Mouse (Mus musculus): Measurements from ENCODE around the gene Chrd.
A peak's percentile ranks its signal among the peaks of the same experiment; 100 is the strongest.

Gene Chrd

GRCm38 (mm10) chr16:20732925-20733730, at the start of gene Chrd:
Chrd (plus strand) TSS chr16:20733127.
- peak; percentile 76 for DNase-seq

- no peak for DNase-seq
Observed at GRCm38 (mm10) chr16:20690774-20691173, 42.2 kb upstream of the Chrd start.

DNA sequence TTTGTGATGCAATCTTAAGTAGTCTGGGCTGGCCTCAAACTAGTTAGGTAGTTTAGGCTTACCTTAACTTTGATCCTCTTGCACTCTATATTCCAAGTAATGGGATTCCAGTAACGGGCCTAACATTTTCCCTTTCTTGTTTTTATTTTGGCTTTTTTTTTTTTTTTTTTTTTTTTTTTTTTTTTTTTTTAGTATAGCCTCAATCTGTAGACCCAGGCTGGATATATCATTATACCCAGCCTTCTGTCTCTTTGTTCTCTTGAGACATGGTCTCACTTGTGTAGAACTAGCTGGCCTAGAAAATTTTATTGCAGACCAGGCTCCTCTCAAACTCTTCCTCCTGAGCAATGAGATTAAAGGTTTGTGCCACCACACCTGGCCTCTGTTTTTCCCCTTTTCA, 41.3 kb upstream of the Chrd start:
- DNase-seq = no peak

GRCm38 (mm10) chr16:20692241-20692965, 40.5 kb upstream of the Chrd start:
- no peak for DNase-seq

GRCm38 (mm10) chr16:20693111-20693701, 39.7 kb upstream of the Chrd start, which contains the start of gene Fam131a:
Fam131a (plus strand) TSS chr16:20693241.
- DNase-seq = peak; percentile 96

- peak; percentile 80 for DNase-seq
Observed at GRCm38 (mm10) chr16:20694781-20695180, 38.1 kb upstream of the Chrd start.

DNA sequence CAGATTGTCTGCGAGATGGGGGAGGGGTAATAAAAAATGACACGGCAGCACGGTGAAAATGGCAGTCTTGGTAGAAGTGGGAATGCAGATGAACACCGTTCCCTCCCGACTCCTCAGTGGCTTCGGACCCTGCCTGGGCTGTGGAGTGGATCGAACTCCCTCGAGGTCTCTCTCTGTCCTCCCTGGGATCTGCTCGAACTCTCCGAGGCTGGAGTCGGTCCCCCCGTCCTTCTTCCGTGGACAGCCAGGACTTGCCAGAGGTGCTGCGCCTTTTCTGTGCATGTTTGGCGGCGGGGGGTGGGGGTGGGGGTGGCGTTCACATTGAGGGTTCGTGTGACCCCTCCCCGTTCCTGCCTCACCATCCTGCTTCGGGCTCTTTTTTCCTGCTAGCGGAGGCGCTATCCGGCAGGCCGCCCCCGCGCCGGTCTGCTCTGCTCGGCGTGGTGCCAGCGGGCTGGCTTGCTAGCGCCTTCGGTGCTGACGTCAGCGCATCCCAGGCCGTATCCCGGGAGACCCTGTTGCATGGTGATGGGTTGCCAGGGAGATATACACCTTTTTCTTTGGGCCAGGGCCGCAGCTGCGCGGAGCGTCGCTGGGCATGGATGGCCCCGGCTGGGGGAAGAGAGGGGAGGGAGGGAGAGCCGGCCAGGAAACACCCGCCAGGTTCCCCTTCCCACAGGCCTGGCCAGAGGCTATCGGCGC, 37.2 kb upstream of the Chrd start:
- DNase-seq = peak; percentile 99

GRCm38 (mm10) chr16:20699266-20699665, 33.7 kb upstream of the Chrd start:
- DNase-seq = no peak

DNA sequence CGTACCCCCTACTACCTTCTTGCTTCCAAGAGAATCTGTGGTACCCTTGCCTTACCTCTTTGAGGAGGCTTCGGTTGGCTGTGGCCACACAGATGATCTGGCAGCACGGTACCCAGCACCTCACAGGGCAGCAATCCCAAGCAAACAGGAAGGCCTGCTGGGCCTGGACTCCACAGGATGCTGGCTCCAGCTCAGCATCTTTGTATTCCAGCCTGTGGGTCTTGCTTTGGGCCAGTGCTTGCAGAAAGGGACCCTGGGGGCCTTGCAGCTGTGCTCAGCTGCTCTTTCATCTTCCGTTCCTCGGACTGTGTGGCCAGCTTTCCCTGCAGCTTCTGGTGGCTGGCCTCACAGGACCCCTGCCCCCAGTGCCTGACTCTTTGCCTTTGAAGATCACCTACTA, 32.9 kb upstream of the Chrd start:
- no peak for DNase-seq

DNA sequence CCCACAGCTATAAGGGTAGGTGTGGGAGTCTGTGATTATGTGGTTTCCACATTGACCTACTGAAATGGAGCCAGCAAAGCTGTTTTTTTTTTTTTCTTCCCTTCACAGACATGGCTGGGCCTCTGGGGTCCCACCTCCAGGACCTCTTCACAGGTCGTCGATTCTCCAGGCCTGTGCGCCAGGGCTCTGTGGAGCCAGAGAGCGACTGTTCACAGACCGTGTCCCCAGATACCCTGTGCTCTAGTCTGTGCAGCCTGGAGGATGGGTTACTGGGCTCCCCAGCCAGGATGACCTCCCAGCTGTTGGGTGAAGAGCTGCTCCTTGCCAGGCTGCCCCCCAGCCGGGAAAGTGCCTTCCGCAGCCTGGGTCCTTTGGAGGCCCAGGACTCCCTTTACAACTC, 31.6 kb upstream of the Chrd start:
- no peak for DNase-seq

- DNase-seq = no peak
Observed at GRCm38 (mm10) chr16:20701729-20702521, 31.0 kb upstream of the Chrd start.

DNA sequence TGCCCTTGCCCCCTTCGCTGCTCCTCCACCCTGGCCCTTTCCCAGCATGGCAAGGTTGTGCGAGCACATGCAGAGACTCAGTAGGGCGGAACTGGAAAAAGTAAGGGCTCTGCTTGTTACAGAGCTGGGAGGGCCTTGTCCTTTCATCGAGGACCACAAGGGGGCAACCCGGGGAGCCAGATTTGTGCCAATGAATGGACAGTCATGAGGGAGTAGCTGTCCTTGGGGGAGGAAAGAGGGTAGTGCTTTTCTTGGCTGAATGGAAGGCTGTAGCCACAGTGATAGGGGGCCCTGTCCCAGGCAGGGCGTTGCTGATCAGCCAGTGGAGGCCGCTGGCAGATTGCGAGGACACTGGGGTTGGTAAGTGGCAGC, 30.4 kb upstream of the Chrd start:
- no peak for DNase-seq

DNA sequence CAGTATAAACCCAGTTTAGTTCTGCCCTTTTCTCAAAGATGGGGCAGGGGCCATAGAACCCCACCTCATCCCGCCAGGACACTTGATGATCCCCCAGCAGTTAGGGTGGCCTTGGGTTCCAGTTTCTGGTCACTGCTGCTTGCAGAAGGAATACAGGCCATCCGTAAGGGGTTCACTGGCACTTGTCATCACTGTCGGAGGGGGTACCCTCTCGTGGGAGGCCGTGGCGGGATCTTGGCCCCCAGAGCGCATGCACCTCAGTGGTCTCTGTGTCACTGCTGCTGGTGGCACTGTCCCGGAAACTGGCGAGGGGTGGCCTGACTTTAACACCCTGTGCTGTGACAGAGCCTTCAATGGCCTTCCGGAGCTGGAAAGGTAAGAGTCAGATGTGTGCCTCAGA, 29.9 kb upstream of the Chrd start:
- no peak for DNase-seq

- DNase-seq = no peak
Observed at GRCm38 (mm10) chr16:20703699-20704400, 29.1 kb upstream of the Chrd start.

GRCm38 (mm10) chr16:20705786-20706185, 27.1 kb upstream of the Chrd start:
- no peak for DNase-seq

DNA sequence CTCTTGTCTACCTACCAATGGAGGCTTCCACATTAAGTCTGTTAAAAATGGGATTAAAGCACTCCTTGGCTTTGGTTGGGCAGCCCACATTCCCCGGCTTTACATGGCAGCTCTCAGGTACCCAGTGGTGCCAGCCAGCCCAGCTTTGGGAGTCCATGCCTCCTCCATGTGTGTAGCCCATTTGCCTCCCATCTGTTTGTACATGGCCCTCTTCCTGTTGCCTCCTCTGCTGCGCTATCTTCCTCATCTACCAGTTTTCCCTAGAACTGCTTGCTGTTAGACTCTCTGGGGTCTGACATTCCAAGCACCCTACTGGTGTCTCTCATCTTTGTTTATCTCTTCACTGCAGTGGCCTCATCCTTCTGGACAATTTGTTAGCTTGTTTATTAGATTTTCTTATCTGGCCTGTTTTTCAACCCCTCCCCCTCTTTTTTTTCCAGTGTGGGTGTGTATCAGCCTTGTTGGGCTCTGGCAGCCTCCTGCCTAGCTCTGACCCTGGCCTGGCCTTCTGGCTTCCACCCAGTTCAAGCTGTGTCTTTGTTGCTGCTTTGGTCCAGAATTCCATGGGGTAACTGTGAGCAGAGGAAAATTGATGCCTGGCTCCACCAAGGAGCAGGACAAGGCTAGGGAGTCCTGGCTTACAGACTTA, 26.4 kb upstream of the Chrd start:
- DNase-seq = no peak

DNA sequence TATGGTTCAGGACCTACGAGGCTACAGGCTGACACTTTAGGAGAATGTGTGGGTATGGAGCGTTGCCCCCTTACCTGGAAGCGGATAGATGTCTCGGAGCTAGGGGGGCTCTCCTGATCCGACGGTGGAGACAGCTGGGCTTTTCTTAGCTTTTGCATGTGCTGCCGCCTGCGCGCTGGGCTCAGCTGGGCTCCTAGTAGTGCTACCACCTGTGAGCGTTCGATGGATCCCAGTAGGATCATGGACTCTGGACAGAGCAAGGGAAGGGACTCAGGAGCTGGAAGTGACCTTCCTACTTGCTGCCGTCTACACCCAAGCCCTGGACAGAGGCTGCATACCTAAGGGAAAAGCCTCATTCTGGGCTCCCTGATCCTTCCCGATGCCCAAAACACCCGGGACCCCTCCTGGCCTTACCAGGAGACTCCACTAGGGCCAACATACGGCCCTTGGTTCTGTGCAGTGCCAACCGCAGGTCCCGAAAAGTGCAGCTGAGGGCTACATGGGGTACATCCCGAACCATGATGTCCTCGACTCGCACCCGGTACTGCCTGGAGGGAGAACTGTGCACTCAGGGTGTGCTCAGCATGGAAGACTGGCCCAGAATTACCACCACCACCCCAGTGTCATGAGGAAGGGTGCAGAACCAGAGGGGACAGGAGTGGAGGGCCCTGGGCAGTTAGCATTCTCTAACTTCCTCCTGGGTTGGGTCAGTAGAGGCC, 24.5 kb upstream of the Chrd start:
- no peak for DNase-seq

DNA sequence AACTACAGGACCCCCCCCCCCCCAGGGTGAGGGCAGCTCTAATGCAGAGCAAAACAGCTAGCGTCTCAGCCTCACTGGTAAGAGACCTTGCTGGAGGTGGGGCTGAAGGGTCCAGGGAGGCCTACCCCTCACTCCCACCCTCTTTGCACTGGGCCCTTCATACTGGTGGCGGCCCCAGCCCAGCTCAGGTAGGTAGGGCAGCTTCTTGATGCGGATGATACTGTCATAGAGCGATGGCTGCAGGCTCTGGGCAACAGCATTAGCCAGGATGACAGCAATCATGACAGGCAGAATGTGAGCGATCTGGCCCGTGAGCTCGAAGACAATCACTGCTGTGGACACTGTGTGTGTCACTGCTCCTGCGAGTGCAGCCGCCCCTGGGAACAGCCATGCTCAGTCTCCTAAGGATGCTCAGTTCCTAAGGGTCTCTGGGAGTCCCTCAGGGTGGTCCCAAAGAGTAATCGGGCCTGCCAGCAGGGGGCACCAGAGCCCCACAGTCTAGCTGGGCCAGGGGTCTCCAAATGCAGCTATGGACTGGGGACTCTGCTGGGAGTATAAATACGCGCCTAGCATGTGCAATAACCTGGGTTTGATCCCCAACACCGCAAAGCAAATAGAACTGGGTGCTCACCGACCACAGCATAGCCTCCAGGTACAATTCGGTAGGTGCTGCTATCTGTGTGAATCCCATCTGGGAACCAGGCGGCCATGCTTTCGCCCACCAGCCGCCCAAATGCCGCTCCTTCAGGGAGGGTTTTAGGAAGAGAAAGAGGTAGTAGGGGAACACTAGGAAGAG, 23.8 kb upstream of the Chrd start:
- no peak for DNase-seq

DNA sequence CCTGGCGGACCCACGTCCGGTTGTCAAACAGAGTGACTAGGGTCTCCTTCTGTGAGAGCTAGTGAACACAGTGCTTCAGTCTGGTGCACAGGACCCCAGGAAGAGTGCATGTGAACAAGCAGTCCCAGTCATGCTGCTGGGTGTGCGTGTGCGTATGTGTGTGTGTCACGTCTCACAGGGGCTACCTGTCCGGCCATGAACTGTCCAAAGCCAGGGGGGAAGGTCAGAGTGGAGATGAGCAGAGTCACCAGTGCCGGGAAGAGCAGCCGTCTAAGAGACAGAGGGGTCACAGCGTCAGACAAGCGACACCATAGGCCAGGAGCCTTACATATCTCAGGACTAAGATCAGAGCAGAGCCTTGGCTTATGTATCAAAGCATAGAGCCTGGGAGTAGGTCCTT, 22.6 kb upstream of the Chrd start:
- DNase-seq = no peak

- no peak for DNase-seq
Observed at GRCm38 (mm10) chr16:20710810-20711209, 22.1 kb upstream of the Chrd start.
